Mouse (Mus musculus) testis, adult 2 months (tissue): ENCODE data around the gene Syvn1. TPM values are rescaled to one million over a fixed set of nuclear protein-coding genes. Genes with fewer than 3 reads are reported as not detected.
"Not testable (repeated sequence)": the region's sequence is repeated elsewhere in the genome, so short reads cannot be mapped to it uniquely, and the experiment has no call there.

ENCODE experiments used
- H3K27ac ChIP-seq: fragments of 200-500 bp; 2 replicates; pipeline ENCODE4 v1.5.1; 2012; ENCODE audit warnings: low read depth, low read length; ENCODE audit not compliant: control insufficient read depth, insufficient read depth
- H3K27me3 ChIP-seq: fragments of 200-500 bp; 2 replicates; pipeline ENCODE4 v1.6.1; 2012; ENCODE audit warnings: mild to moderate bottlenecking, low read length, moderate library complexity; ENCODE audit not compliant: control insufficient read depth, insufficient read depth
- H3K36me3 ChIP-seq: fragments of 200-500 bp; 2 replicates; pipeline ENCODE4 v1.6.1; 2012; ENCODE audit warnings: mild to moderate bottlenecking, low read length; ENCODE audit not compliant: control insufficient read depth, insufficient read depth
- H3K4me1 ChIP-seq: fragments of 200-500 bp; 2 replicates; pipeline ENCODE4 v1.6.1; 2012; ENCODE audit warnings: low read length; ENCODE audit not compliant: control insufficient read depth, insufficient read depth
- H3K4me3 ChIP-seq: fragments of 200-500 bp; 2 replicates; pipeline ENCODE4 v1.5.1; 2012; ENCODE audit warnings: low read depth, mild to moderate bottlenecking, low read length, moderate library complexity, mixed read lengths; ENCODE audit not compliant: control insufficient read depth
- CTCF ChIP-seq: fragments of 200-500 bp; IDR thresholded peaks from 2 replicates; pipeline ENCODE4 v1.5.1; 2012; ENCODE audit warnings: low read depth, mild to moderate bottlenecking, inconsistent platforms, low read length, moderate library complexity; ENCODE audit not compliant: control insufficient read depth, insufficient read depth, insufficient replicate concordance
- POLR2A ChIP-seq: fragments of 200-500 bp; IDR thresholded peaks from 2 replicates; pipeline ENCODE4 v1.6.1; 2012; ENCODE audit warnings: low read depth, mild to moderate bottlenecking, inconsistent platforms, low read length, moderate library complexity; ENCODE audit not compliant: control insufficient read depth
- polyA plus RNA-seq: library from polyadenylated mRNA; depleted of rRNA; stranded (reverse); fragments of >200 nt; gene quantifications from 2 replicates; pipeline ENCODE4 v1.2.3, GENCODE M21; 2012

Gene Syvn1
- polyA plus RNA-seq, 1 experiment = 33.3 TPM

DNA sequence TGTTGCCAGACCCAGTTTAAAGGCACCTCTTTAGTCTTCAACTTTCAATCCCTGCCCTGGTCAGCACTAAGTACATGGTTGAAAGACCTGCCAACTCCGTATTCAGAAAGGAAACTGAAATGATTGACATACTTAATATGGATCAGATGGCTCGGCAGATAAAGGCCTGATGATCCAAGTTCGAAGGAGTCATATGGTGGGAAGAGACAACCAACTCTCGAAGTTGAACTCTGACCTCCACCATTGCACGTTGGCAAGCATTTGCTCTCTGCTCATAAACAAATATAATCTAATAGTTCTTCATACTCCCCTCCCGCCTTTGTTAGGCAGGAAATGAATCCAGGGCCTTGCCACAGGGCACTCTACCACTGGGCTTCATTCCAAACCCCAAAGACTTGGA, 17.4 kb upstream of the Syvn1 start:
- H3K27me3 ChIP-seq = no peaks in the 10 kb centered on the region
- no peak overlapping the region for H3K27ac ChIP-seq
- H3K4me3 ChIP-seq = no peak overlapping the region
- H3K4me1 ChIP-seq = peaks cover 2% of the 10 kb centered on the region; the same call in 1 of the 2 replicates
- H3K36me3 ChIP-seq = no peaks in the 10 kb centered on the region
- TF ChIP-seq POLR2A = no peak
- no peak for TF ChIP-seq CTCF

DNA sequence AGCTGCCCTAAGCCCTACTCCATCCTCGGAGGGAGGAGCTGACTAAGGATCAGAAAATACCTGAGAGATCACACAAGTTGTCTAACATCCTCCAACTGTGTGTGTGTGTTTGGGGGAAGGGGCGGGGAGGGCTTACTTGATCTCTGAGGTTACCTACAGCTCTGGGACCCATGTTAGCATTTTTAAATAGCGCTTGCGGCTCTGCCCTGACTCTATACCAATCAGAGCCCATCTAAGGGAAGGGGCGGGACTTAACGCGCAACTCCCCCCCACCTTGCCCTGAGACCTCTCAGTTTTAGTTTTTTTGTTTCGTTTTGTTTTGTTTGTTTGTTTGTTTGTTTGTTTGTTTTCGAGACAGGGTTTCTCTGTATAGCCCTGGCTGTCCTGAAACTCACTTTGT, 16.9 kb upstream of the Syvn1 start:
- Histone ChIP-seq H3K36me3 (no peaks in the 10 kb centered on the region), H3K4me3 (no peak overlapping the region), H3K27me3 (no peaks in the 10 kb centered on the region), H3K27ac (no peak overlapping the region), H3K4me1 (peaks cover 2% of the 10 kb centered on the region; the same call in 1 of the 2 replicates)
- no peak for TF ChIP-seq CTCF
- TF ChIP-seq POLR2A = no peak

DNA sequence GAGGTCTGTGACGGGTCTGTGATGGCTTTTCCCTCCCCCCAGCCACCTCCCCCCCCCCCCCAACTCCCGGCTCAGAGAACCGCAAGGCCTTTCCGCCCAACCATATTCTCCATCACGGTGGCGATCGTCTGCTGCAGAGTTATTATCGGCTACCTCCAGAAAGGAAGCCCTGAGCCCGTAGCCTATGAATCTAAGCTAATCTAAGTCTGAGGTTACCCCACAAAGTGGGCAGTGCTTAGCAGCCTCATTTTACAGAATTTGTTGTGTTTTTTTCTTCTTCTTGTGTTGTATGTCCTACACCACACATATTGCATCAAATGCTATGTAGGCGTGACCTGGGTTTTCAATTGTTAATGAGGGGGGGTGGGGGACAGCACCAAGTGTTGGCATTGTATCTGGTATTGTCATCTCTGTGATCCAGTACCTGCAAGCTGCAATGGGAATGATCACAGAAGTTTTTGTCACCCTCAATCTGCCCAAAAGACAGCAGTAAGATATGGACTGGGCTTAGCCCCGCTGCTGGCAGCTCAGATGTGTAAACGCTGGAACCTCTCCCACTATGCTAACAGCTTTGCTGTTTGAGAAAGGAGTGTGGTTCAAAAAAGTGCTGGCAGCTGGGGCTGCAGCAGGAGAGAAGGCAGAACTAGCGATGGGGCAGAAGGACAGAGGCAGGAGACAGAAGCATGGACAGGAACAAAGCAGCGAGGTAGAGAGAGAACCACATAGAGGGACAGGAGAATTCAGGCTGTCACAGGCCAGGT, 15.7 kb upstream of the Syvn1 start:
- peaks cover 2% of the 10 kb centered on the region; the same call in 1 of the 2 replicates for H3K4me1 ChIP-seq
- H3K4me3 ChIP-seq = no peak overlapping the region
- H3K27me3 ChIP-seq = no peaks in the 10 kb centered on the region
- no peak overlapping the region for H3K27ac ChIP-seq
- no peak for TF ChIP-seq POLR2A
- no peak for TF ChIP-seq CTCF
- no peaks in the 10 kb centered on the region for H3K36me3 ChIP-seq

DNA sequence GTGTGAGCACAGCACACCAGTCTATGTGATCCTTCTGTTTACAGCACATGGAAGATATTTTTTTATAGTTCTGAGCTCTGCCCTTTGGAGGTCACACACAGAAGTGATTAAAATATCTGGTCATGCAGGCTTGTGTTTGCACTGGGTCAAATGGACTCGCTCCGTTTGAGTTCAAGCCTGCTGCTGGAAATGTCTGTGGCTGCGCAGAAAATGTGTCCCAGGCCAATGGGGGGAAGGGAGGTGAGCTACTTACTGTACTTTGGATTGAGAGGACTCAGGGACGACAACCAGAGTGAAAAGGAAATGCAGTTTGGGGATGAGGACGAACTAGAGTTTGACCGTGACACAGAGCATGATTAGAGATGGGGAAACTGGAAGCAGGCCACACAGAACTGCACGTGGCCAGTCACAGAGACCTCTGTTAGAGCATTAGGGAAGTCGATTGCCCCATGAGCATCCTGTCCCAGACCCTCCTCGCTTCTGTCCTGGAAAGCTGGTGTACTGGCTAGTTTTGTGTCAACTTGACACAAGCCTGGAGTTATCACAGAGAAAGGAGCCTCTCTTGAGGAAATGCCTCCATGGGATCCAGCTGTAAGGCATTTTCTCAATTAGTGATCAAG, 10.3 kb upstream of the Syvn1 start:
- Histone ChIP-seq H3K4me1 (no peaks in the 10 kb centered on the region), H3K4me3 (no peak overlapping the region), H3K36me3 (no peaks in the 10 kb centered on the region), H3K27me3 (no peaks in the 10 kb centered on the region), H3K27ac (no peak overlapping the region)
- no peak for TF ChIP-seq CTCF
- TF ChIP-seq POLR2A = no peak

DNA sequence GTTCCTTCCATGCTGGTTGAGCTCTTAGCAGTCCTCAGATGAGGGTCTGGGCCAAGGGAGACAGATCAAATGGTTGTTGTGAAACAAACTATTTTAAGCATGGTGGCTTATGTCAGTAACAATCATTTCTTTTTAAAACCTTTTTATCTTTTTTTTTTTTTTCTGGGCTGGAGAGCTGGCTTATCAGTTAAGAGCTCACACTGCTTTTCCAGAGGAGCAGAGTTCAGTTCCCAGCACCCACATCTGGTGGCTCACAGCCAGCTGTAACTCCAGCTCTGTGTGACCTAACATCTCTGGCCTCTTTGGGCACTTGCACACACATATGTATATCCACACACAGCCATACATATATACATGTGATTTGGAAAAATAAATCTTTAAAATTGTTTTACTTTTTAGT, 8.7 kb upstream of the Syvn1 start:
- Histone ChIP-seq H3K4me1 (no peaks in the 10 kb centered on the region), H3K4me3 (no peak overlapping the region), H3K36me3 (no peaks in the 10 kb centered on the region), H3K27ac (no peak overlapping the region), H3K27me3 (no peaks in the 10 kb centered on the region)
- TF ChIP-seq POLR2A (no peak), CTCF (no peak)

DNA sequence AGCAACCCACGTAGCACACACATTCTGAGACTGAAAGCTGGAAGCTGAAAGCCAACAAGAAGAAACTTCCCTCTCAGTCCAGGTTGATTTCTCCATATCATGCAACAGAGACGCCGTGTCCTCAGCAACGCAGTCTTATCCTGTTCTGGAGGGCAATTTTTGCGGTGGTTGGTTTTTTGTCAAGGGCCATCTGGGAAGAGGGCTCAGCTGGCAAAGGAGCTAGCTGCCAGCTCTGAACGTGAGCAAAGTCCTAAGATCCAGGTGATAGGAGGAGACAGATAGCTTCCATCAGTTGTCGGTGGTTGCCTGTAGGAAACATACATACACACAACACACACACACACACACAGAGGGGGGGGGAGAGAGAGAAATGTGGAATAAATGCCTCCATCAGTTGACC, 8.1 kb upstream of the Syvn1 start:
- Histone ChIP-seq H3K27me3 (no peaks in the 10 kb centered on the region), H3K36me3 (no peaks in the 10 kb centered on the region)
- TF ChIP-seq POLR2A (no peak), CTCF (no peak)

DNA sequence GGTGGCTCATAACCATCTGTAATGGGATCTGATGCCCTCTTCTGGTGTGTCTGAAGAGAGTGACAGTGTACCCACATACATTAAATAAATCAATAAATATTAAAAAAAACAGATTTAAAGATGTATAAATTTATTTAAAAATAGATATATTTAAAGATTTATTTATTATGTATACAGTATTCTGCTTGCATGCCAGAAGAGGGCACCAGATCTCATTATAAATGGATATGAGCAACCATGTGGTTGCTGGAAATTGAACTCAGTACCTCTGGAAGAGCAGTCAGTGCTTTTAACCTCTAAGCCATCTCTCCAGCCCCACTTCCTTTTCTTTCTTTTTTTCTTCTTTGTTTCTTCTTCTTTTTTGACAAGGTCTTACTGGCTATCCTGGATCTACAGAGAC, 6.4 kb upstream of the Syvn1 start:
- TF ChIP-seq CTCF = no peak
- no peak for TF ChIP-seq POLR2A
- Histone ChIP-seq H3K4me1 (no peaks in the 10 kb centered on the region), H3K4me3 (no peak overlapping the region)

More for the DNA sequence above, 8.1 kb upstream of the Syvn1 start:
- no peak overlapping the region for H3K27ac ChIP-seq
- H3K4me3 ChIP-seq = no peak overlapping the region
- no peaks in the 10 kb centered on the region for H3K4me1 ChIP-seq

DNA sequence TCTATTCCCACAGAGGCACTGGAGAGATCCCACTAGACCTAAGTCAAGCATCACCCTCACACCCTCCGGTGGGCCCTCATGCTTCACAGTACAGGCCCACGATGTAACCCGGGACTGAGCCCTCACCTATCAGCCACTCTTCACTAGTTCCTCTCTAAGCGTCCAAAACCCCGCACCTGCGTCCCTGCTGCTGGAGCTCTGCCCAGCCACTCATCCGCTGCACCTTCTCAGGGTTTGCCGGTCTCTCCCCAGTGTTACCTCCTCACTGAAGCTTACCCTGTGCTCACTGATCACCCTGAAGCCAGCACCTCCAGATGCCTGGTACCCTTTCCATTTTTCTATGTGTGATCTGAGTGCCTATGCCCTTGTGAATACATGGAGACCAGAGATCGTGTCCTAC, 4.1 kb upstream of the Syvn1 start:
- no peak for TF ChIP-seq POLR2A
- no peak for TF ChIP-seq CTCF
- Histone ChIP-seq H3K27me3 (no peaks in the 10 kb centered on the region), H3K36me3 (no peaks in the 10 kb centered on the region), H3K27ac (no peak overlapping the region), H3K4me3 (no peak overlapping the region), H3K4me1 (peaks cover 3% of the 10 kb centered on the region; the same call in 1 of the 2 replicates)

More for the DNA sequence above, 6.4 kb upstream of the Syvn1 start:
- H3K27me3 ChIP-seq = no peaks in the 10 kb centered on the region
- no peak overlapping the region for H3K27ac ChIP-seq
- H3K36me3 ChIP-seq = no peaks in the 10 kb centered on the region

DNA sequence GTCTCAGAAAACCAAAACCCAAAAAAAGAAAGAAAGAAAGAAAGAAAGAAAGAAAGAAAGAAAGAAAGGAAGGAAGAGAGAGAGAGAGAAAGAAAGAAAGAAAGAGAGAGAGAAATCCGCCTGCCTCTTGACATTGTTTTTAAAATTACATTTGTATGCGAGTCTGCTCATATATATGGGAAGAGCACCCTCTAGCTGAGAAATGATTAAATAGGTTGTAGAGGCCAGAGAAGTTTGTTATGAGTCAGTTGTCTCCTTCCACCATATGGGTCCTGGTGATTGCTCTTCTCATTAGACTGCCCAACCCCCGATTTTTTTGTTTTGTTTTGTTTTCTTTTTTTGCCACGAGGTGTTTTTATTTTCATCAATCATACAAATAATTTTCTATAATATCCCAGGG, 2.3 kb upstream of the Syvn1 start:
- H3K27ac ChIP-seq, H3K4me1 ChIP-seq, H3K36me3 ChIP-seq: not testable (repeated sequence)

More for the DNA sequence above, 2.3 kb upstream of the Syvn1 start:
- H3K27me3 ChIP-seq, H3K4me3 ChIP-seq: not testable (repeated sequence)
